Mouse (Mus musculus) heart, adult 2 months (tissue): Measurements from ENCODE around the gene Spz1. TPM values are rescaled to one million over a fixed set of nuclear protein-coding genes. Genes with fewer than 3 reads are reported as not detected.

ENCODE experiments used
- DNase-seq, 2 experiments: peaks; one replicate each; pipeline ENCODE4 v3.0.0; 2021
- H3K27ac ChIP-seq: fragments of 200-600 bp; 2 replicates; pipeline ENCODE4 v1.8.1; 2022
- H3K27me3 ChIP-seq: fragments of 200-500 bp; 2 replicates; pipeline ENCODE4 v1.6.1; 2012; ENCODE audit warnings: mild to moderate bottlenecking, low read length, inconsistent platforms, mixed read lengths; ENCODE audit not compliant: control insufficient read depth, insufficient read depth
- H3K36me3 ChIP-seq: fragments of 200-500 bp; 2 replicates; pipeline ENCODE4 v1.6.1; 2012; ENCODE audit warnings: low read length, inconsistent platforms; ENCODE audit not compliant: control insufficient read depth, insufficient read depth
- H3K4me1 ChIP-seq: fragments of 200-500 bp; 2 replicates; pipeline ENCODE4 v1.6.1; 2011; ENCODE audit warnings: low read length; ENCODE audit not compliant: control insufficient read depth, insufficient read depth
- H3K4me3 ChIP-seq: fragments of 200-600 bp; 2 replicates; pipeline ENCODE4 v1.8.1; 2022
- H3K79me2 ChIP-seq: fragments of 200-500 bp; replicated peaks from 2 replicates; pipeline ENCODE4 v1.6.1; 2012; ENCODE audit warnings: mild to moderate bottlenecking, inconsistent platforms, low read length, moderate library complexity, mixed read lengths; ENCODE audit not compliant: control insufficient read depth, insufficient read depth
- H3K9ac ChIP-seq: fragments of 200-500 bp; 2 replicates; pipeline ENCODE4 v1.6.1; 2012; ENCODE audit warnings: low read depth, mild to moderate bottlenecking, control low read depth, inconsistent platforms, low read length, mixed read lengths
- CTCF ChIP-seq: fragments of 200-600 bp; IDR thresholded peaks from 2 replicates; pipeline ENCODE4 v1.8.1; 2022; ENCODE audit warnings: antibody characterized with exemption, mild to moderate bottlenecking, moderate library complexity
- EP300 ChIP-seq: fragments of 200-500 bp; IDR thresholded peaks from 2 replicates; pipeline ENCODE4 v1.6.1; 2011; ENCODE audit warnings: low read depth, low read length, control low read depth; ENCODE audit not compliant: insufficient read depth
- POLR2A ChIP-seq: fragments of 200-500 bp; IDR thresholded peaks from 2 replicates; pipeline ENCODE4 v1.6.1; 2011; ENCODE audit warnings: mild to moderate bottlenecking, low read depth, low read length, control low read depth; ENCODE audit not compliant: insufficient read depth
- WGBS: fragments of 180-500 bp; shearing (Covaris S2); methylation state at CpG from one replicate; pipeline ENCODE4 v1.1.7; 2018; 5-methylcytosine and 5-hydroxymethylcytosine counted together
- intact Hi-C: fragments of 180-260 bp; cut with DNase I; formaldehyde crosslinking; loops from one replicate; pipeline ENCODE4 v1.15.1; 2025
- polyA plus RNA-seq: library from polyadenylated mRNA; depleted of rRNA; stranded (reverse); fragments of >200 nt; gene quantifications from 2 replicates; pipeline ENCODE4 v1.2.3, GENCODE M21; 2012
- total RNA-seq, 2 experiments: library from RNA; stranded (reverse); gene quantifications; 2 replicates each; pipeline ENCODE4 v1.2.3; 2021

Gene Spz1
- total and polyA plus RNA-seq, 3 experiments = 0.31 TPM; not detected in 2

GRCm38 (mm10) chr13:92589255-92589654 is 13.3 kb upstream of the Spz1 start:
- Histone ChIP-seq H3K4me1 (peaks cover 5% of the 10 kb centered on the region), H3K36me3 (no peaks in the 10 kb centered on the region), H3K79me2 (no peaks in the 10 kb centered on the region), H3K9ac (no peak overlapping the region), H3K27ac (no peak overlapping the region), H3K4me3 (no peak overlapping the region), H3K27me3 (no peaks in the 10 kb centered on the region)
- TF ChIP-seq CTCF (no peak), EP300 (no peak), POLR2A (no peak)
- DNase-seq = peak in 1 of 2 experiments; percentile 18
- intact Hi-C loops = no loop called here

GRCm38 (mm10) chr13:92588704-92589103 is 12.7 kb upstream of the Spz1 start:
- H3K4me1 ChIP-seq = peaks cover 5% of the 10 kb centered on the region
- H3K27ac ChIP-seq = no peak overlapping the region
- TF ChIP-seq EP300 (no peak), POLR2A (no peak)
- no peaks in the 10 kb centered on the region for H3K36me3 ChIP-seq
- DNase-seq = no peak
- intact Hi-C loops = no loop called here
- no peak overlapping the region for H3K9ac ChIP-seq
- no peaks in the 10 kb centered on the region for H3K79me2 ChIP-seq
- WGBS = 66% methylated on average over 3 of the region's 3 CpGs
- H3K27me3 ChIP-seq = no peaks in the 10 kb centered on the region
- H3K4me3 ChIP-seq = no peak overlapping the region

GRCm38 (mm10) chr13:92584094-92584717 is 8.2 kb upstream of the Spz1 start:
- WGBS = 41% methylated on average over 8 of the region's 8 CpGs
- H3K27ac ChIP-seq = no peak overlapping the region

GRCm38 (mm10) chr13:92580220-92581043 is 4.5 kb upstream of the Spz1 start:
- intact Hi-C loops = loop anchor here (1.0 kb wide), 1 partner anchor 161 kb away; no protein-coding TSS in a partner anchor
- no peak overlapping the region for H3K27ac ChIP-seq
- no peaks in the 10 kb centered on the region for H3K36me3 ChIP-seq
- H3K4me3 ChIP-seq = no peak overlapping the region
- H3K9ac ChIP-seq = no peak overlapping the region
- no peaks in the 10 kb centered on the region for H3K27me3 ChIP-seq
- TF ChIP-seq EP300 (peak; percentile 58; the same call in 1 of the 2 replicates), POLR2A (no peak), CTCF (peak; percentile 92)
- peaks cover 5% of the 10 kb centered on the region for H3K4me1 ChIP-seq
- peak; percentile 66 to 71 for DNase-seq
- no peaks in the 10 kb centered on the region for H3K79me2 ChIP-seq
- WGBS = 25% methylated on average over 10 of the region's 10 CpGs

More at GRCm38 (mm10) chr13:92584094-92584717, 8.2 kb upstream of the Spz1 start:
- H3K9ac ChIP-seq = no peak overlapping the region
- no peaks in the 10 kb centered on the region for H3K27me3 ChIP-seq
- no peak for DNase-seq
- intact Hi-C loops = no loop called here
- no peaks in the 10 kb centered on the region for H3K79me2 ChIP-seq
- peaks cover 5% of the 10 kb centered on the region for H3K4me1 ChIP-seq
- TF ChIP-seq EP300 = no peak
- TF ChIP-seq CTCF = no peak
- no peak for TF ChIP-seq POLR2A
- no peak overlapping the region for H3K4me3 ChIP-seq
- no peaks in the 10 kb centered on the region for H3K36me3 ChIP-seq

GRCm38 (mm10) chr13:92578210-92578609 is 2.2 kb upstream of the Spz1 start:
- Histone ChIP-seq H3K27me3 (no peaks in the 10 kb centered on the region), H3K4me1 (peaks cover 4% of the 10 kb centered on the region), H3K4me3 (no peak overlapping the region), H3K9ac (no peak overlapping the region), H3K36me3 (no peaks in the 10 kb centered on the region), H3K79me2 (no peaks in the 10 kb centered on the region), H3K27ac (no peak overlapping the region)
- TF ChIP-seq EP300 = no peak
- no peak for TF ChIP-seq POLR2A
- no peak for TF ChIP-seq CTCF
- no peak for DNase-seq
- WGBS = 67% methylated on average over 4 of the region's 4 CpGs
- intact Hi-C loops = no loop called here

- no peak for DNase-seq
- Histone ChIP-seq H3K4me3 (no peak overlapping the region), H3K36me3 (no peaks in the 10 kb centered on the region), H3K9ac (no peak overlapping the region), H3K27ac (no peak overlapping the region), H3K79me2 (no peaks in the 10 kb centered on the region), H3K27me3 (no peaks in the 10 kb centered on the region), H3K4me1 (peaks cover 4% of the 10 kb centered on the region)
- TF ChIP-seq CTCF (no peak), EP300 (no peak), POLR2A (no peak)
- WGBS = 42% methylated on average over 6 of the region's 6 CpGs
- intact Hi-C loops = no loop called here
Observed at GRCm38 (mm10) chr13:92576688-92577087, 716 bp upstream of the Spz1 start.
